Mouse (Mus musculus): ENCODE measurements around the gene Olfr1170. TPM values are rescaled to one million over a fixed set of nuclear protein-coding genes. Genes with fewer than 3 reads are reported as not detected.

Gene Olfr1170
- total RNA-seq (2021) = not detected
- long read RNA-seq, experiment 1 = 0 reads
- long read RNA-seq, experiment 2 = 0 reads

- Histone ChIP-seq H3K27ac (no peak within 1 kb of the TSS), H3K4me3 (no peak within 1 kb of the TSS)
- no peak for DNase-seq
- intact Hi-C loops (cut with DNase I) = no loop called here
- no peak for TF ChIP-seq CTCF (IDR thresholded peaks at IDR 0.05)
These were observed at the start of gene Olfr1170 for GRCm38 (mm10) chr2:88228234-88228633. Gene Olfr1170 (minus strand): TSS chr2:88228334.

GRCm38 (mm10) chr2:88220784-88221183 is 7.3 kb downstream of the Olfr1170 start:
- no peak for TF ChIP-seq CTCF (IDR thresholded peaks at IDR 0.05)
- intact Hi-C loops (cut with DNase I) = no loop called here
- Histone ChIP-seq H3K4me3 (no peak overlapping the region), H3K27ac (no peak overlapping the region)
- DNase-seq = no peak

GRCm38 (mm10) chr2:88181580-88181979 is 46.6 kb downstream of the Olfr1170 start, which contains the start of gene Olfr1168:
Gene Olfr1168 (plus strand): TSS chr2:88181880.
- Histone ChIP-seq H3K4me3 (no peak within 1 kb of the TSS), H3K27ac (no peak within 1 kb of the TSS)
- no peak for DNase-seq
- no peak for TF ChIP-seq CTCF (IDR thresholded peaks at IDR 0.05)
- intact Hi-C loops (cut with DNase I) = no loop called here

Other genes starting within 250 kb of the Olfr1170 start
- not detected for gene Olfr1158, start 238.2 kb downstream of the Olfr1170 start, total RNA-seq (2021)
- gene Olfr1160, start 220.1 kb downstream of the Olfr1170 start, total RNA-seq (2021) = not detected
- gene Olfr1161, start 205.6 kb downstream of the Olfr1170 start, total RNA-seq (2021) = not detected
- not detected for gene Olfr73, start 190.6 kb downstream of the Olfr1170 start, total RNA-seq (2021)
- not detected for gene Olfr1162, start 177.2 kb downstream of the Olfr1170 start, total RNA-seq (2021)
- not detected for gene Olfr1163, start 156.5 kb downstream of the Olfr1170 start, total RNA-seq (2021)
- not detected for gene Olfr1164, start 134.4 kb downstream of the Olfr1170 start, total RNA-seq (2021)
- not detected for gene Olfr1166, start 100.1 kb downstream of the Olfr1170 start, total RNA-seq (2021)
- not detected for gene Olfr1167, start 73.1 kb downstream of the Olfr1170 start, total RNA-seq (2021)
- not detected for gene Olfr1168, start 46.5 kb downstream of the Olfr1170 start, total RNA-seq (2021)
- not detected for gene Olfr1173, start 51.5 kb upstream of the Olfr1170 start, total RNA-seq (2021)
- gene Olfr1174-ps, start 86.8 kb upstream of the Olfr1170 start, total RNA-seq (2021) = not detected
- not detected for gene Olfr1175-ps, start 98.9 kb upstream of the Olfr1170 start, total RNA-seq (2021)
- gene Olfr1176, start 108.4 kb upstream of the Olfr1170 start, total RNA-seq (2021) = not detected
- gene Olfr1177-ps, start 118.2 kb upstream of the Olfr1170 start, total RNA-seq (2021) = not detected
- gene Olfr1178, start 158.7 kb upstream of the Olfr1170 start, total RNA-seq (2021) = not detected
- not detected for gene Olfr1179, start 178.1 kb upstream of the Olfr1170 start, total RNA-seq (2021)
- not detected for gene Olfr1180, start 190.8 kb upstream of the Olfr1170 start, total RNA-seq (2021)
- gene Olfr1181, start 197.8 kb upstream of the Olfr1170 start, total RNA-seq (2021) = not detected
- gene Gm13757, start 220.8 kb upstream of the Olfr1170 start, total RNA-seq (2021) = not detected
- not detected for gene Olfr1183, start 226.5 kb upstream of the Olfr1170 start, total RNA-seq (2021)